Mouse (Mus musculus): Measurements from ENCODE around the gene Tfap4.

Gene Tfap4

GRCm38 (mm10) chr16:4520673-4521072 lies 39.0 kb downstream of the Tfap4 start:
- DNase-seq (ENCODE audit: low read depth, low spot score), result no peak

GRCm38 (mm10) chr16:4519825-4520224 lies 39.8 kb downstream of the Tfap4 start:
- DNase-seq (ENCODE audit: low read depth, low spot score), result no peak

DNA sequence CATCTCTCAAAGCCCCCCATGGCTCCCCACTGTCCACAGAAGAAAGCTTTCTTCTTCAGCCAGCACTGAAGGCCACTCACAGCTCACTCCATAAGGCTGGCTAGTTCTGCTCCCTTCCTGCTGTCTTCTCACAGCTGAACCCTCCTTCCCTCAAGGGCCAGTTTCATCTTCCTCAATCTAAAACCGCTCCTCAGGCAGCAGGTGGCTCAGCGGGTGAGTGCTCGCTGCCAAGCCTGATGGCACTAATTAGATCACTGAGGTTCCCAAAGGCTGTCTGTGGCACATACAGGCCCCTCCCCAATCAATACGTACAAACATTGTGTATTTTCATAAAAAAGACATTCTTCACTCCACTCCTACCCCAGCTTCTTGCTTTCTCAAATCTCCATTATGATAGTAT lies 40.5 kb downstream of the Tfap4 start:
- DNase-seq (ENCODE audit: low read depth, low spot score), result no peak

- no peak for DNase-seq (ENCODE audit: low read depth, low spot score)
Observed at GRCm38 (mm10) chr16:4517906-4518305, 41.7 kb downstream of the Tfap4 start.

- DNase-seq (ENCODE audit: low read depth, low spot score), result peak; percentile 61
Observed at GRCm38 (mm10) chr16:4514383-4514782, 45.3 kb downstream of the Tfap4 start.

DNA sequence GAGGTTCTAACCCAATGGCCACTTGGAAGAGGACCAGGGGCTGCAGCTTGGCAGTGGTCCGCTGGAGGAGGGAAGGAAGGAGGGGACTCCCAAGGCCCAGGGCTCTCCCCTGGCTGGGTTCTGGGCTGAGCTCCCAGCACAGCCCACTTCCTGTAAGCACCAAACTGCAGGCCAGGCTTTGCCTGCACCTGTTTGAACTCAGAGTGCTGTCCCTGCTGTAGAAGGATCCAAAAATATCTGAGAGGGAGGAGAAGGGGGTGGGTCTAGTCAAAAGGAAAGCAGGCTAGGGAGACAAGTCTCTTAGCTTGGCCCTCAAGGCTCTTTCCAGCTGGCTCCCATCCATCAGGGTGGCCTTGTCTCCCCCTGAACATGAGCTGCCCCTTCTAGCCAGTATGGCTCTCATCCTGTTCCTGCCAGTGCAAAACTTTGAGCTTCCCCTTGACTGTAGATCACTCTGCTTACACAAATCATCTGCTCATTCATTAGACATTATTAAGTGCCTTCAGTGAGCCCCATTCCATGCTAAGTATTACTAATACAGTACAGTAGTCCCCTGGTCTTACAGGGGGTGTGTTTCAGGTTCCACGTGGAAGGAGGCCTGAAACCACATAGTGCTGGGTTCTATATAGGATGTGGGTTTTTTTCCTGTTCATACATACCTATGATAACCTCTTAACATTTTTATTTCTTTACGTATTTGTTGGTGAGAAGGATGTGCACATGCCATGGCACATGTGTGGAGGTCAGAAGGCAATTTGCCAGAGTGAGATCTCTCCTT lies 46.8 kb downstream of the Tfap4 start:
- DNase-seq (ENCODE audit: low read depth, low spot score), result peak; percentile 95

GRCm38 (mm10) chr16:4511371-4511770 lies 48.3 kb downstream of the Tfap4 start:
- DNase-seq (ENCODE audit: low read depth, low spot score), result no peak

GRCm38 (mm10) chr16:4506181-4506580 lies 53.5 kb downstream of the Tfap4 start:
- DNase-seq (ENCODE audit: low read depth, low spot score), result no peak

DNA sequence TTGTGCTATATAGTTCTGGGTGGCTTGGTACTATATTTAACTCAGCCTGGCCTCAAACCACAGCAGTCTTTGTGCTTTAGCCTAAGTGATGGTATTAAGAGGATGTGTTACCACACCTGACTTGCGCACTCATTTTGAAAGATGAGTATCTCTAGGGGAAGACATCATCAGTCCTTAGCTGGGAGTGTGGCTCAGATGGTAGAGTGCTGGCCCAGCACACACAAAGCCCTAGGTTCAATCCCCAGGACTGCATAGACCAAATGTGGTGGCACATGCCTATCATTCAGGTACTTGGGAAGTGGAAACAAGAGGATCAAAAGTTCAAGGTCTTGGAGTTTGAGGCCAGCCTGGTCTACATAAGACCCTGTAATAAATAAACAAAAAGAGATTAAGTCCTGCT lies 56.2 kb downstream of the Tfap4 start:
- DNase-seq (ENCODE audit: low read depth, low spot score), result no peak

- DNase-seq (ENCODE audit: low read depth, low spot score), result no peak
Observed at GRCm38 (mm10) chr16:4502568-4502967, 57.1 kb downstream of the Tfap4 start.

- peak; percentile 57 for DNase-seq (ENCODE audit: low read depth, low spot score)
Observed at GRCm38 (mm10) chr16:4501703-4502102, 58.0 kb downstream of the Tfap4 start.

- peak; percentile 90 for DNase-seq (ENCODE audit: low read depth, low spot score)
Observed at GRCm38 (mm10) chr16:4500598-4501385, 58.9 kb downstream of the Tfap4 start.

- peak; percentile 50 for DNase-seq (ENCODE audit: low read depth, low spot score)
Observed at GRCm38 (mm10) chr16:4497762-4498607, 61.7 kb downstream of the Tfap4 start.

- no peak for DNase-seq (ENCODE audit: low read depth, low spot score)
Observed at GRCm38 (mm10) chr16:4496470-4496869, 63.2 kb downstream of the Tfap4 start.

- DNase-seq (ENCODE audit: low read depth, low spot score), result no peak
Observed at GRCm38 (mm10) chr16:4495861-4496260, 63.8 kb downstream of the Tfap4 start.
